Mouse (Mus musculus) gastrocnemius, postnatal 14 days (tissue): ENCODE measurements at regions not wholly inside any gene's neighbourhood (a gene's known extent, or its start where the extent isn't known, plus 50 kb on each side); places are given as distances from the start of the nearest gene placed in this dataset.
A peak's percentile ranks its signal among the peaks of the same experiment; 100 is the strongest.

Experiments
- DNase-seq: peaks from one replicate; pipeline ENCODE4 v3.0.0; 2021; ENCODE audit warnings: mixed read lengths
- intact Hi-C: fragments of 180-260 bp; cut with DNase I; formaldehyde crosslinking; loops from one replicate; pipeline ENCODE4 v1.15.1; 2025; ENCODE audit warnings: low total_unique reads

GRCm38 (mm10) chr9:92661938-92662337 is 119.9 kb downstream of the Plod2 start:
- intact Hi-C loops, result no loop called here

GRCm38 (mm10) chr9:92667361-92667881 is 125.4 kb downstream of the Plod2 start:
- intact Hi-C loops, result no loop called here
- no peak for DNase-seq

More at GRCm38 (mm10) chr9:92661938-92662337, 119.9 kb downstream of the Plod2 start:
- DNase-seq, result no peak

DNA sequence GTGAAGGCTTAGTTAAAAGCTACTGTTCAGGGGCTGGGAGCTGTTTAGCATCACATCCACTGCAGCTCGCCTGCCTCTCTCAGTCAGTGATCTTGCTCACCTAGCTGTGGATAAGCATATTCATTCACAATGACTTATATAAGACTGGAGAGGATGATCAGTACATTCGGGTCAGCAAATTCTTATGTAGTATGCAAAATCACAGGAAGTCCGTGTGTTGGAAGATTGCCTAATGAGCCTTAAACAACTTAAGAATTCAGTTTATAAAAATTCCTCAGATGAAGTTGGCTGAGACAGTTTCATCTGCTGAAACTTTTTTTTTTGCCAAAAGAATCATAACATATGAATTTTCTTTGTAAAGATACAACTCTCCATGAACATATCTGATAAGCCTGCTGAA is 129.9 kb downstream of the Plod2 start:
- no peak for DNase-seq
- intact Hi-C loops, result no loop called here

DNA sequence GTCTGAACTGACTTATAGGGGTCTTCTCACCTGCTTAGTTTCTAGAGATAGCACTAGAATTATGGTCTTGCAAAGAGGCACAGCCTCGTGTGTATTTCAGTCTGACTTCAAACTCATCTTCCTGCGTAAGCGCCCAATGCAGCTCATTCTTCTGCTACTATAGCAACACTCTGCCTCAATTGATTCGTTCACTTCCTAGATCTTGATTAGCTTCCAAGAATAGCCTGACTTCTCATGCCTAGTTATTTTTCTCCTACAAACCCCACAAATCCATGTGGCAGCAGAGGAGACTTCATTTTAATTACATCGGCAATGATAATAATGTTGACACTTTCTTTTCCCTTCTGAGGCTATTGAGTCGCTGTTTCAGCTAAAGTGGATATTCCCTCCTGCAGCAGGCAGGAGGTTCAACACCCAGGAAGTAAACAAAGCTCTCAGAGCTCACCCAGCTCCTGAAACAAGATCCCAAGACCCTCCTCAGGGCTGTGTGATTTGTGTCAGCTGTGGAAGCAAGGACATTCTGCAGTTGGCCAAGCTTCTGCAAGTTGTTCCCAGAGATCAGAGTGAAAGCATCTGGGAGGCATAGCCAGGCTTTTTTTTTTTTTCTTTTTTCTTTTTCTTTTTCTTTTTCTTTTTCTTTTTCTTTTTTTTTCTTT is 152.5 kb downstream of the Plod2 start:
- intact Hi-C loops, result no loop called here
- no peak for DNase-seq

- DNase-seq, result no peak
- intact Hi-C loops, result no loop called here
These were observed 155.9 kb downstream of the Plod2 start for GRCm38 (mm10) chr9:92697971-92698370.

- intact Hi-C loops, result no loop called here
- no peak for DNase-seq
These were observed 162.7 kb downstream of the Plod2 start for GRCm38 (mm10) chr9:92704752-92705151.

DNA sequence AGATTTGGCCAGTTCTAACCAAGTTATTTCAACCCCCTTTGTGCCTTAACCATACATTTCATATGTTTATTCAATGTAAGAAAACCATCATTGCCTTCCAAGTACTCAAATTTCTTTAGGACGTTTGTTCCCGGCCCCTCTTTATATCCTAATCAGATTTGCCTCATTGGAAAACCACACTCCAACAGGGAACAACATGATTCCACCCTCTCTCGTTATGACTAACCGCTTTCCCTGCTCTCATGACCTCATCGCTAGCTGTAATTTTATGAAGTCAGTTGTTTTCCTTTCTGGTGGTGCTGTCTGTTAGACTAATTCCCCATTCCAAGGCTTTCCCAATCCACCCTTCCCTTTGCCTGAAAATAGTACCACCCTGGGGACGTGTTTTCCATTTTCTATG is 165.0 kb downstream of the Plod2 start:
- no peak for DNase-seq
- intact Hi-C loops, result no loop called here

DNA sequence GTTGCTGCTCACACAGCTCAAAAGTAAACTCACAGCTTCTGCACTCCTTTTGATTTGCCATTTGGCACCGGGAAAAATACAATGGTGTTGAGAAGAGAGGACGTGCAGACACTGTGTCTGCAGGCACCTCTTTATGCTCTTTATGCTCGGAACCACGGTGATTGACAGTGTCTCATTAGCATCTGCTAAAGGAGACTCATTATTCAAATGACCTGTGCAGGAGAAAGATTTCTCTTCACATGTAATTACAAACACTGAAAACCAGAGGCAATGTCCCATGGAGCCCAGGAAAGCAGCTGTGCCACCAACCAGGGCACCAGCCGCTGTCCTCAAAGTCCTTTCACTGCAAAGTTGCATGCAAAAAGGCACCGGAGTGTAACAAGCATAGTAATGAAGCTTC is 175.2 kb downstream of the Plod2 start:
- no peak for DNase-seq
- intact Hi-C loops, result no loop called here

DNA sequence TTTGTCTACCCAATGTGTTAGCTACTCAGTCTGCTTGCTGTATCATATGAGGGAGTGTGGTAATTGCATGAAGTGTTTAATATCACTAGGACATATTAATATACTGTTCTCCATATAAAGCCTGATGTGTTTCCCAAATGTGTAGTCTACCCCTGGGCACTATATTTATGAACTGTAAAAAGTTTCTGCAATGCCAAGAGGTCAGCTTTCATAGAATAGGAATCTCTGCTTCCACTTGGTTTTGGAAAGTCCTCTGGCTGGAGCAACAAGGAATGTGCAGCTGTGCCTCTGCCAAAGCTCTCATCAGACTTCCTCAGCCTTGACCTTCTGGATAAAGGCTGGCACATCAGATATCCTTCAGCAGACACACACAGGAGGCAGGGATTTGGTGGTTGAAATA is 176.3 kb downstream of the Plod2 start:
- peak; percentile 14 for DNase-seq
- intact Hi-C loops, result no loop called here

- intact Hi-C loops, result no loop called here
- peak; percentile 30 for DNase-seq
These were observed 177.2 kb downstream of the Plod2 start for GRCm38 (mm10) chr9:92719251-92719650.

- DNase-seq, result no peak
- intact Hi-C loops, result no loop called here
These were observed 186.8 kb downstream of the Plod2 start for GRCm38 (mm10) chr9:92728864-92729263.

DNA sequence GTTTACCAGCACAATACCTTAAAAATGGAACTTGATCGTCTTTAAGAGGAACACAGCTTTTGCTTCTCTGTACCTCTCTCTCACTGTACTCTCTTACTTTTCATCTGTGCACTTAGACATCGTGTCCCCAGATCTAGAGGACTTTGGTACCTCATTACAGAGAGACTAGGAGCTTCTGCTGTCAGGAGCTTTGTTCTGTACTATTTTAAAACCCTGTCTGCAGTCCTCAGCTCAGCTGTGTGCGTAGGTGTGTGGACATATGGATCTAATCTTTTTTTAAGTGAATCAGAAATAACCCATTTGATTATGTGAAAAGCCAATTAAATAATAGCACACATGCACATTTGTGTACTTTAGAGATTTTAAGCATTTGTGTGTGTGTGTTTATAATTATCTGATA is 189.4 kb downstream of the Plod2 start:
- intact Hi-C loops, result no loop called here
- no peak for DNase-seq

- intact Hi-C loops, result no loop called here
- no peak for DNase-seq
These were observed 225.5 kb downstream of the Plod2 start for GRCm38 (mm10) chr9:92767532-92767931.

- no peak for DNase-seq
- intact Hi-C loops, result no loop called here
These were observed 226.4 kb downstream of the Plod2 start for GRCm38 (mm10) chr9:92768432-92768831.

GRCm38 (mm10) chr9:92769528-92769927 is 227.5 kb downstream of the Plod2 start:
- DNase-seq, result no peak
- intact Hi-C loops, result no loop called here

DNA sequence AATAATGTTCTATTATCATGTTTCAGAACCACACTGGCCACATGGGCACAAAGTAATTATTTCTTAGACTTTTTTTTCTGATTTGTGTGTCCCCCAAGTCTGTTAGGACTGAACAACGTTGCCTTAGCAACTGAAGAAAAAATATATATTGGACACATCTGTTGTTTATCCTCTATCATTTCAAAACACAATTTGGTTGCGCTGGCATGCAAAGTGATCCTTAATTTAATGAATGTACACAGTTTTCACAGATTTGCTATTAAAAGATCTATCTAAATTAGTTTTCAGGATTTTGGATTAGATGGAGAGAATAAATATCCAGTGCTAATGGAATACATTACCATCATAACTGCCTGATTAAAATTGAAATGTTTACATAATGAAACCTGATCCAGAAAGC is 229.0 kb downstream of the Plod2 start:
- no peak for DNase-seq
- intact Hi-C loops, result no loop called here

DNA sequence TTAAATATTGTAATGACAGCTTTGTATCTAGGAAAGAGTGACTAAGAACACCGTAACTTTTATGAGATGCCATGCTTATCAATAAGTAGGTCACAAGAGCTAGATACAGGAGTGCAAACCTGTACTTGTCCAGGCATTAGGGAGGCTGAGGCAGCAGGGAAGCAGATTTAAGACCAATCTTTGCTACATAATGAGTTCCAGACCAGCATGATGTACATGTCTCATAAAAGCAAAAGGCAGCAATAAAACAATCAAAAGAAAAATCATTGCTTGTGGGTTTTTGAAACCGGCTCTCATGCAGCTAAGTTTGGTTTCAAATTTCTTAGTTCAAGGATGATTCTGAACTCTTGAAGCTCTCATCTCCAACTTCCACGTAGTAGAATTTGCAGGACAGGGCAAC is 229.7 kb downstream of the Plod2 start:
- intact Hi-C loops, result no loop called here
- no peak for DNase-seq

GRCm38 (mm10) chr9:92782922-92783454 is 241.0 kb downstream of the Plod2 start:
- intact Hi-C loops, result no loop called here
- no peak for DNase-seq

DNA sequence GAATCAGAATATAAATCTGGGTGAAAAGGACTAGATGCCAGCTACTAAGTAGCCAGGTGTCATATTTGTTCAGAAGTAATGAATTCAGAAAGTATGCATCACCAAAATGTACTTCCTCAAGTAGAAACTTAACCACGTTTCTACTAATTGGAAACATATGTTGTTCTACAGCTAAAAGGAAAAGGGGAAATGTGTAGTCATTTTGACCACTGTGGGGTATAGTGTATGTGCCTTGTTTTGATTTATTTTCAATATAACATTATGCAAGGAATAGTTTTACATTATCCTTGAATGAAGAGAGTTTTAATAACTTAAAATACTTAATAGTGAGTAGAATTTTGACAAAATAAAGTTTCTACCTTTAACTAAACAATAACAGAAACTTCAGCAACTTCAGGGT is 257.7 kb downstream of the Plod2 start:
- intact Hi-C loops, result no loop called here

DNA sequence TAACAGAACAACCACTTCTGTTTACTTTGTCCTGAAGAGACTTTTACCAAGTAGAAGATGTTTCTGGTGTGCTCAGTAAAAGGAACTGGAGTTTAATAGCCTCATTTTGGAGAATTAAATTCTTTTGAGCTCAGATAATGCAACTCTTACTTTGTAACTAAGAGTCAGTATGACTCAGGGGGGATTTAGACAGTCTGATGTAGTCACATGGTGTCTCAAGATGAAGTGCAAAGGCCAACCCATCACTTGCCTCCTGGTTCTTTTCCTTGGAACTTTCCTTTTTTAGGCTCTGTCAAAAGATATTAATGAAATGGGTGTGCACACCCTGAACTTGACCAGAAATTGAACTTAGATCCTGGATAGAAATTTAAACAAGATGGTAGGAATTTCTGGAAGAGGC is 267.4 kb downstream of the Plod2 start:
- intact Hi-C loops, result no loop called here

More for the DNA sequence above, 257.7 kb downstream of the Plod2 start:
- DNase-seq, result no peak

DNA sequence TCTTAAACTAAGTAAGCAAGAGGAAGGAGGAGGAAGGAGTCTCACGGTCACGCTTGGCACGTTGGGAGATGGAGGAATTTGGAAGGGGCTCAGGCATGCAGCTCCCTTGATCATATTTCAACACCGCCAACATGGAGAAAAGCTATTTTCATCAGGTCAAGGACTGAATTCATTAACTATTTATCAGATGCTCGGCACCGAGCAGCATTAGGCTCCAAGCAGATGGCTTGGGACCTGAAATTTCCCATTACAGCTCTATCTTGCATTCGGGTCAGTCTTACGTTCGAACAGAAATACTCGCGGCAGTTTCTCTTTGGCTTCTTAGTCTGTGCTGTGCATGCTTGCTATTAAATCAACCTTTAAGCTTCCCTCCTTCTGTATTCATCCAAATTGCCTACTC is 278.7 kb downstream of the Plod2 start:
- DNase-seq, result no peak
- intact Hi-C loops, result no loop called here

More for the DNA sequence above, 267.4 kb downstream of the Plod2 start:
- no peak for DNase-seq
